Mouse (Mus musculus): ENCODE data around the gene Gm3286. TPM values are rescaled to one million over a fixed set of nuclear protein-coding genes. Genes with fewer than 3 reads are reported as not detected.
"Not testable (repeated sequence)": the region's sequence is repeated elsewhere in the genome, so short reads cannot be mapped to it uniquely, and the experiment has no call there.

Gene Gm3286
- not detected in 2 replicates for polyA plus RNA-seq (2012; rRNA removed)

DNA sequence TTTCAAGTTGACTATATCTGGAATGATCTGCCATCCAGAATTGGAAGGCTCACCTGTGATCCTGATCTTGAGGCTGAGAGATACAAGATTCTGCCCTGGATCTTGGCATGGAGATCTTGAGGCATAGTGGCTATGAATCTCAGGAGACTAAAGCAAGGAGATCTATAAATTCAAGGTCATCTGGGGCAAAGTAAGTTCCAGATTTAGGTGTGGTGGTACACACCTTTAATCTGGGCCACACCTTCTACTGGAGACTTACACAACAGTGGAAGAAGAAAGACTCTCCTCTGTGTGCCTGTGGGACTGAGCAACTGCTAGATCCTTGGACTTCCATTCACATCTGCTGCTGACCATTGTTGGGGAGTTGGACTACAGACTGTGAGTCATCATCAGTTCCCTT is at the start of gene Gm3286:
TSS of gene Gm3286 (plus strand) at position 301 of the 400 bp plus-strand sequence.
- not testable (repeated sequence) for DNase-seq (ENCODE audit: low read depth)

Other genes starting within 250 kb of the Gm3286 start
- not detected in 2 replicates for gene Gm10424, start 238.0 kb upstream of the Gm3286 start, polyA plus RNA-seq (2012; rRNA removed)
- not detected in 2 replicates for gene Gm3259, start 204.8 kb upstream of the Gm3286 start, polyA plus RNA-seq (2012; rRNA removed)
- gene D5Ertd577e, start 54.0 kb upstream of the Gm3286 start, polyA plus RNA-seq (2012; rRNA removed) = not detected in 2 replicates
- not detected in 2 replicates for gene Gm7971, start 84.1 kb downstream of the Gm3286 start, polyA plus RNA-seq (2012; rRNA removed)
- gene Gm7978, start 225.4 kb downstream of the Gm3286 start, polyA plus RNA-seq (2012; rRNA removed) = not detected in 2 replicates
- gene Gm7982, start 231.3 kb downstream of the Gm3286 start, polyA plus RNA-seq (2012; rRNA removed) = not detected in 2 replicates

Measured in brain, embryonic 14.5 days (tissue).